Mouse (Mus musculus) C2C12 (cell line): ENCODE measurements around the gene Cxcr2. TPM values are rescaled to one million over a fixed set of nuclear protein-coding genes. Genes with fewer than 3 reads are reported as not detected.

Experiments
- H3K27me3 ChIP-seq: one replicate; pipeline ENCODE4 v1.6.1; 2011; ENCODE audit not compliant: control insufficient read depth, insufficient read depth, insufficient read length
- H3K36me3 ChIP-seq: one replicate; pipeline ENCODE4 v1.6.1; 2011; ENCODE audit not compliant: control insufficient read depth, insufficient read depth
- H3K4me3 ChIP-seq: one replicate; pipeline ENCODE4 v1.5.1; 2011; ENCODE audit warnings: mild to moderate bottlenecking, control low read depth; ENCODE audit not compliant: poor library complexity, insufficient read depth, severe bottlenecking
- H3K79me2 ChIP-seq: one replicate; pipeline ENCODE4 v1.6.1; 2011; ENCODE audit not compliant: control insufficient read depth, insufficient read depth
- H3K79me3 ChIP-seq: one replicate; pipeline ENCODE4 v1.6.1; 2011; ENCODE audit warnings: low read depth, control low read depth
- H3ac ChIP-seq: one replicate; pipeline ENCODE3; 2011; ENCODE audit warnings: low read depth; ENCODE audit not compliant: control insufficient read depth, insufficient read length
- CEBPB ChIP-seq: IDR thresholded peaks from one replicate; pipeline ENCODE4 v1.6.1; 2011; ENCODE audit warnings: low read depth, mild to moderate bottlenecking, control low read depth, moderate library complexity
- CTCF ChIP-seq: IDR thresholded peaks from one replicate; pipeline ENCODE4 v1.5.1; 2011; ENCODE audit not compliant: control insufficient read depth, insufficient read depth, insufficient read length
- FOSL1 ChIP-seq: IDR thresholded peaks from one replicate; pipeline ENCODE4 v1.8.0; 2011; ENCODE audit warnings: mild to moderate bottlenecking, low read length; ENCODE audit not compliant: poor library complexity, insufficient read depth, severe bottlenecking
- MAX ChIP-seq: IDR thresholded peaks from one replicate; pipeline ENCODE4 v1.6.1; 2011; ENCODE audit warnings: mild to moderate bottlenecking, control low read depth
- MYOD1 ChIP-seq: IDR thresholded peaks from one replicate; pipeline ENCODE4 v1.6.1; 2011; ENCODE audit warnings: low read depth; ENCODE audit not compliant: control insufficient read depth, insufficient read length
- MYOG ChIP-seq: IDR thresholded peaks from one replicate; pipeline ENCODE4 v1.6.1; 2011; ENCODE audit not compliant: control insufficient read depth, insufficient read length; ENCODE audit errors: extremely low read depth
- USF1 ChIP-seq: IDR thresholded peaks from one replicate; pipeline ENCODE4 v1.6.1; 2011; ENCODE audit warnings: low read depth, mild to moderate bottlenecking, control low read depth, moderate library complexity
- long read RNA-seq, 2 experiments: library from polyadenylated mRNA; unstranded; transcript quantifications; one replicate each; pipeline ENCODE4 v2.0.0; 2019 to 2020
- polyA plus RNA-seq: library from polyadenylated mRNA; unstranded; fragments of >200 nt; fragmentation: generic; extraction: Trizol; gene quantifications from one replicate; pipeline ENCODE4 v1.2.1, GENCODE M21; 2012; ENCODE audit warnings: missing spikeins

Cxcr2 gene
- 0.04 TPM for polyA plus RNA-seq
- long read RNA-seq, experiment 1, result 0 reads
- long read RNA-seq, experiment 2, result 0 reads

DNA sequence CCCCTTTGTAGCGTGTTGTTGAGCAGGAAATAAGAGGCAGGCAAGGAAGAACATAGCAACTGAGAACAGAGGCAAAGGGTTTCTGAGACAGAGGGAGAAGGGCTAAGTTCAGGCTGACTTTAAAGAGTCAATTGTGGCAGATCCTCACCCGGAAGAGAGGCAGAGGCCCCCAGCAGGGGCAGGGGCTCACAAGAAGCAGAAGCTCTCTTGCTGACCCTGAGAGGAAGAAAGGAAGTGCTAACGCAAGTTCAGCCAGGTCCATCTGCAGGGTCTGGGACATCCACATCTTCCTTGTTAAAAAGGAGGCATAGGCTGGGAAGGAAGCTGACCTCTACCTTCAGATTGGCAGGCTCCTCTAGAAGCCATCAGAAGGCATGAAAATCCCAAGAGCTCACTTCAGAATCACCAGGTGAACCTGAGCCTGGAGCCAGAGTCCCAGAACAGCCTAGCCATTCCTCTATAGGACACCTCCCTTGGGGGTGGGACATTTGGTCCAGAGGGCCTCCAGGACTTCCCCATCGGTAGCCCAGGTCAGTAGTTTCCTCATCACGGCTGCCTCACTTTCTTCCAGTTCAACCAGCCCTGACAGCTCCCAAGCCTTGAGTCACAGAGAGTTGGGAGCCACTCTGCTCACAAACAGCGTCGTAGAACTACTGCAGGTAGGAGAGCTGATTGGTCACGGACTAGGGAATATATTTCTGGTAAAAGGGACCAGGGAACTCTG, at the start of gene Cxcr2:
Gene Cxcr2, plus strand, starts transcription at position 529 of the 724 bp plus-strand sequence.
- no peak within 1 kb of the TSS for H3K4me3 ChIP-seq
- H3K27me3 ChIP-seq, result peaks cover 3% of the 10 kb centered on the region
- H3K79me2 ChIP-seq, result no peaks in the 10 kb centered on the region
- no peak within 1 kb of the TSS for H3ac ChIP-seq
- no peaks in the 10 kb centered on the region for H3K36me3 ChIP-seq
- H3K79me3 ChIP-seq, result no peaks in the 10 kb centered on the region
- TF ChIP-seq MAX (no peak), CTCF (no peak), FOSL1 (no peak), MYOD1 (no peak), USF1 (no peak), CEBPB (no peak), MYOG (no peak)

- no peaks in the 10 kb centered on the region for H3K36me3 ChIP-seq
Observed at GRCm38 (mm10) chr1:74105660-74106059, 48.1 kb upstream of the Cxcr2 start.

DNA sequence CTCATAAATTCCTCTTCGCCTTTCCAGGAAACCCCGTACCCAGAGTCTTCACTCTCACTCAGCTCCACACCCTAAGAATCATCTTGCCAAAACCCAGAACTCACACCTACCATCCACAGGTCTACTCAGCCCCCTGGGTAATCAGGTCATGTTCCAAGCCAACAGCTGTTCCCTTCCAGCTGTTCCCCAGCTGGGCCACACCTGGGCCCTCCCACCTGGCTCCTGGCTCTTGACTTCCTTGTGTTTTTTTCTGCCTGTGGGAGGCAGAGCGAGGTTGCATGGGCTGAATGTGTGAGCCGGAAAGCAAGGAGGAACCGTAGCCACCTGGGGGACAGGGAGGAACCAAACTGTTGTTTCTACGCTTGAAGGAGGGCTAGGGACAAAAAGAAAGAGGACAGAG, 47.6 kb upstream of the Cxcr2 start:
- H3K36me3 ChIP-seq, result no peaks in the 10 kb centered on the region
- H3K79me3 ChIP-seq, result no peaks in the 10 kb centered on the region
- no peak overlapping the region for H3K4me3 ChIP-seq
- H3K27me3 ChIP-seq, result peaks cover 16% of the 10 kb centered on the region
- TF ChIP-seq CTCF (no peak), USF1 (no peak), CEBPB (no peak), MYOD1 (no peak), FOSL1 (no peak), MAX (no peak), MYOG (no peak)
- H3ac ChIP-seq, result no peak overlapping the region
- H3K79me2 ChIP-seq, result no peaks in the 10 kb centered on the region

More at GRCm38 (mm10) chr1:74105660-74106059, 48.1 kb upstream of the Cxcr2 start:
- Histone ChIP-seq H3ac (no peak overlapping the region), H3K79me3 (no peaks in the 10 kb centered on the region), H3K27me3 (peaks cover 16% of the 10 kb centered on the region), H3K79me2 (no peaks in the 10 kb centered on the region), H3K4me3 (no peak overlapping the region)
- TF ChIP-seq USF1, result no peak
- TF ChIP-seq MYOG, result no peak
- no peak for TF ChIP-seq FOSL1
- no peak for TF ChIP-seq MYOD1
- no peak for TF ChIP-seq CTCF
- TF ChIP-seq MAX, result no peak
- no peak for TF ChIP-seq CEBPB

GRCm38 (mm10) chr1:74107931-74108618, 45.7 kb upstream of the Cxcr2 start:
- no peak for TF ChIP-seq CEBPB
- no peak for TF ChIP-seq MYOG
- TF ChIP-seq CTCF, result no peak
- TF ChIP-seq MAX, result no peak
- Histone ChIP-seq H3ac (no peak overlapping the region), H3K4me3 (no peak overlapping the region), H3K79me2 (no peaks in the 10 kb centered on the region), H3K79me3 (no peaks in the 10 kb centered on the region), H3K36me3 (no peaks in the 10 kb centered on the region), H3K27me3 (peaks cover 8% of the 10 kb centered on the region)

DNA sequence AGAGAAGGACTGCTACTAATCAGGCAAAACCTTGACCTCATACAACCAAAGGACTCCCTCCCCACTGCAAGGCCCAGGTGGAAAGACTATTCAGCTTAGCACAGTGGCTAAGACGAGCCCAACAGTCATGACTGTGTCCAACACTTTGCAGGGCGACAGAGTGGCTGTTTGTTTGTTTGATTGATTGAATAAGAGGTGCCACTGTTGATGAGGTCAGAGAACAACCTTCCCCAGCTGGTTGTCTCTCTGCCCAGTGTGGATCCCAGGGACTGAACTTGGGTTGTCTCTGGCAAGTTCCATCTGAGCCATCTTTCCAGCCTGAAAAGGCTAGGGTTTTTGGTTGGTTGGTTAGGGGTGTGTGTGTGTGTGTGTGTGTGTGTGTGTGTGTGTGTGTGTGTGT, 44.1 kb upstream of the Cxcr2 start:
- H3K36me3 ChIP-seq, result no peaks in the 10 kb centered on the region

More for the DNA sequence above, 44.1 kb upstream of the Cxcr2 start:
- Histone ChIP-seq H3ac (no peak overlapping the region), H3K79me2 (no peaks in the 10 kb centered on the region), H3K4me3 (no peak overlapping the region), H3K79me3 (no peaks in the 10 kb centered on the region), H3K27me3 (peaks cover 13% of the 10 kb centered on the region)
- TF ChIP-seq FOSL1 (no peak), MYOD1 (no peak), CEBPB (no peak), MYOG (no peak), MAX (no peak), USF1 (no peak), CTCF (no peak)
